Mouse (Mus musculus): ENCODE measurements at regions not wholly inside any gene's neighbourhood (a gene's known extent, or its start where the extent isn't known, plus 50 kb on each side); places are given as distances from the start of the nearest gene placed in this dataset.

GRCm38 (mm10) chr17:88174242-88174679, 109.2 kb upstream of the Fbxo11 start:
- ATAC-seq = no peak

GRCm38 (mm10) chr17:88175951-88176623, 111.0 kb upstream of the Fbxo11 start:
- ATAC-seq = no peak

DNA sequence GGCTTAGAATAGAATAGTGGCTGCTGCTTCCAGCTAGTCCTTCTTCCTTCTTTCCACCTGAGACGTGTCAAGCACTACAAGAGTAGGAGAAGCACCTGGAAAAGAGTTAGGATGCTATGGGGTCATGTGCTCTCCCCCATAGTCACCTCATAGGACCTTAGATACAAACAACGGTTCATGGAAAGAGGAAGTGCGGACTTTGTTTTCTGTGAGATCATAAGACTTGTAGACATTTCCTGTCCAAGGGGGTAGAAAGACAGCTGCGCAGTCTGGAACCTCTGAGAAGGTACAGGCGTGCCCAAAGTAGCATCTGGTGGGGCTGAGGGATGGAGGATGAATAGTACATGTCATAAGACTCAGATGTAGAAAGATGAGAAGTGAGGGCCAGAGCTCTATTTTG, 125.6 kb upstream of the Fbxo11 start:
- no peak for ATAC-seq

DNA sequence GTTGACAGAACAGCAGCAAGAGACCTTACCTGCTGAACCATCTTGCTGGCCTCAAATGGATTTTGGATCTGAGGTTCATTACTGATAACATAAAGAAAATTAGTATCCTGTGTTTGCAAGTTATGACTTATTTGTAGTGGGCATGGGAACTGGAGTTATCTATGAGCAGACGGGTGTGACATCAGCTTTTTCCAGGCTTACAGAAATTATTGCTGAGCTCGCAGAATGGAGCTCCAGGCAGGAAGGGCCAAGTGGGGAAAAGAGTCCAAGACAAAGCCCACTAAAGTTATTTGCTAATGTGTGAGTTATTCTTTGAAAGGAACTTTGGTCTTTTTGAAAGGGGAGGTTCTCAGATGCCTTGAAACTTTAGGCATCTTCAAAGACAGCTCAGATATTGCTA, 126.4 kb upstream of the Fbxo11 start:
- no peak for ATAC-seq

- no peak for ATAC-seq
These were observed 127.1 kb upstream of the Fbxo11 start for GRCm38 (mm10) chr17:88191930-88192807.

DNA sequence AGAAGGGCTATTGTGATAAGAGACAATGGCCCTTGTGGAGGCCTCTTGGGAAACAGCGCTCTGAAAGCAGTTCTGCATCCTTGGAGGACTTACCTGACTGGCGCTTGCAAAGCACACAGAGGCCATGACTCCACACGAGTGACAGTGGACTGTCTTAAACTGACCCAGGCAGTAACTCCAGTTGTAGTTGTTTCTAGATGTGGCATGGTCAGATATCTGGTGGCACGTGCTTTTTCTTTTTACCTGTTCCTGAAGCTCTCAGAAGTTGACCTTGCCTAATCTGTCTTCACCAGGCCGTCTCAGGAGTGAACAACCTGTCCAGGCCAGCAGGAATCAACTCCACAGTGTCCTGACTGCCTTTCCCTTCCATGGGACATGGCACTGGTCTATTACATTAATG, 129.6 kb upstream of the Fbxo11 start:
- ATAC-seq = no peak

GRCm38 (mm10) chr17:88195303-88195702, 130.2 kb upstream of the Fbxo11 start:
- ATAC-seq = no peak

- no peak for ATAC-seq
These were observed 130.8 kb upstream of the Fbxo11 start for GRCm38 (mm10) chr17:88195893-88196292.

DNA sequence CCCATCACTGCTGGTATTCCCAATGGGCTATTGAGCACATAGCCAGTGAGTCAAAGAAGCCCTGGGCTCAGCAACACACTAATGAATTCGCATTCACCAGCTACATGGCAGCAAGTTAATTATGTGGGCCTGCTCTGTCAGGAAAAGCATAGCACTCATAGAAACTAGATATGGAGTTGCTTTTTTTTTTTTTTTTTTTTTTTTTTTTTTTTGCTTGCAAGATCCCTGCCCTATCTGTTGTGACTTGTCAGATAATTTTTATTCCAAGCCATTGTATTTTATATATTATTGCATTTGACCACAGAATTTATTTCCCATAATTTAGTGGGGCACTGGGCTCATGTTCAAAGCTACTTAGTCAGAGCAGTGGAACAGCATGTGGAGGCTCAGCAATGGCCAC, 131.2 kb upstream of the Fbxo11 start:
- ATAC-seq = no peak

- ATAC-seq = no peak
These were observed 132.3 kb upstream of the Fbxo11 start for GRCm38 (mm10) chr17:88197381-88197780.

GRCm38 (mm10) chr17:88201249-88201970, 136.3 kb upstream of the Fbxo11 start:
- no peak for ATAC-seq

DNA sequence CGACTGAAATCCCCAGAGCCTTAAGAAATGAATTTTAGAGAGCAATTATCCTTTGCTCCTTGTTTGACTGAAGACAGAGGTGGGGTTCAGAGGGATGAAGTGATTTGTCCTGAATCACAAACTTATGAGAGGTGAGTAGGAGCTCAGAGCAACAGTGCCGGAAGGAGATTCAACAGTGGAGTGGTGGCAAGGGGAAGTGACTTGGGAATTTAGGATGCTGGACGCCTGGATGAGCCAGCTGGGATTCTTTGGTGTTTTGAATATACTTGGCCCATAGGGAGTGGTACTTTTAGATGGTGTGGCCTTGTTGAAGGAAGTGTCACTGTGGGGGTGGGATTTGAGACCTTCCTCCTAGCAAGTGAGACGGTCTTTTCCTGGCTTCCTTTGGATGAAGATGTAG, 137.1 kb upstream of the Fbxo11 start:
- ATAC-seq = no peak

DNA sequence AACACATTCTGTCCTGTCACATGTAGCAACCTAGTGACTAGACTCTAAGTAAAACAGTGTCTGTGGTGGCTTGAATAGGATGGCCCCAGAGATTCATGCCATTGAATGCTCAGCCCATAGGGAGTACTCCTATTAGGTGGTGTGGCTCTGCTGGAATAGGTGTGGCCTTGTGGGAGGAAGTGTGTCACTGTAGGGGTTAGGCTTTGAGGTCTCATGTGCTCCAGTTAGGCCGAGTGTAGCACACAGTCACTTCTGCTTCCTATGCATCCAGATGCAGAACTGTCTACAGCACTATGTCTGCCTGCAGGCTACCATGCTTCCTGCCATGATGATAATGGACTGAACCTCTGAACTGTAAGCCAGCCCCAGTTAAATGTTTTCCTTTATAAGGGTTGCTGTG, 144.5 kb upstream of the Fbxo11 start:
- ATAC-seq = no peak

DNA sequence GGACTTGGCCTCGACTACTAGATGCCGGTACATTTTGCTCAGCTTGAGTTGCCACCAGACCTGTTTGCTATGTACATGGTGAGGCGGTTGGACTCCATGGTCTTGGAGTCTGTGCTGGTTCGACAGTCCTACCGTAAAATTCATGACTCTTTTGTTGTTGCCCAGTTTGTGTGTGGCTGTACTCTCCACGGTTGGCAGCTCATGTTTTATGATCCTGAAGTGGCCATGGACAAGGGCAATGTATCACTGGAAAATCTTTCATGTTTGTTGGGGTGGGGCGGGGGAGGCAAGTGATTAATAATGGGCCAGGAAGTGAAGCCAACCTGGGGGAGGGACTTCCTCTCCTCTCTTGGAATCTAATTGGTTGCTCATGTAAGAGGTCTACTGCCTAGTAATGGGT, 147.0 kb upstream of the Fbxo11 start:
- no peak for ATAC-seq

GRCm38 (mm10) chr17:88214746-88215145, 149.7 kb upstream of the Fbxo11 start:
- ATAC-seq = no peak

- ATAC-seq = no peak
These were observed 157.4 kb upstream of the Fbxo11 start for GRCm38 (mm10) chr17:88222379-88222955.

- no peak for ATAC-seq
These were observed 175.4 kb upstream of the Fbxo11 start for GRCm38 (mm10) chr17:88240476-88240875.

DNA sequence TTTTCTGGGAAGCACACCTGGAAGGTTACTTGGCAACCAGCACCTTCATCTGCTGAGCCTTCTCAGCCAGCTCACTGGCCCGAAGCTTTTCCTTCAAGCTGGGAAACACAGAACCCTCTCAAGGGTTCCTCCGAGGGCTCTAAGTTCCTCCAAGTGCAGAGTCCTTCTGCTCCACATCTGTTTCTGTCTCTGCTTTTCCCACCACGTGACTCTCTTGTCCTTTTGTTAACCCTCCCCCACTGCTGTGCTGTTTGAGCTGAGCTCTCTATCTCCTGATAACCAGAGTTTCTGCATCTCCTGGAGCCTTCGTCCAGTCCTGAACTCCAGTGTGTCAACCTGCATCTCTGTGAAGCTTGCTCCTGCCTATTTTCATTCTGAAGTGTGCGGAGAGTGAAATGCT, 183.5 kb upstream of the Fbxo11 start:
- no peak for ATAC-seq

DNA sequence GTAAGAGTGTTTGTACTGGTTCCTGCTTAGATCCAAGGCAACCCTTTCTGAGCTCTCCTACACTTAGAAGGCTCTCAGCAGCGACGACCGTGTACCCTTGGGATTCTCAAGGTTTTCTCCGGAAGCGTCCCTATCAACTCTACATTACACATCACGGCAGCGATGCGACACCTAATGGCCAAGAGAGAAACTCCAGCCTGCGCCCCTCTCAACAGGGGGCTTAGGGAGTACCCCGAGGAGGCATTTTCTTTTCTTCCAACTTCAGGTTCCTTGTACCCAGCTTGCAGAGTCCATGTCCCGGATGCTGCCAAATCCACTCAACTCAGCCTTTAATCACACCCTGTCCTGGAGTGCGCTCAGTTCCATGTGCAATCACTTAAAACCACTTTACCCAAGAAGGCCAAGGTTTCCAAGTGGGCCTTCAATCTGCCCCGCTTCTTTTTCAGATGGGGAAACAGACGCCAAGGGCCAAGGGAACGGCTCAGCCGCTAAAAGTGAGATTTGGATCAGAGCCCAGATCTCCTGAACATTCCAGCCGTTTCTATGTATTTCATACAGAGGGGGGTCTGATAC, 186.9 kb upstream of the Fbxo11 start:
- ATAC-seq = peak; percentile 48

- peak; percentile 54 for ATAC-seq
These were observed 184.5 kb upstream of the Foxn2 start for GRCm38 (mm10) chr17:88255744-88256598.
